Mouse (Mus musculus) c-Kit-positive CD71-positive TER-119-positive erythroid progenitor cells, embryonic 14.5 days (primary cell): ENCODE measurements around the gene Bckdha.

ENCODE experiments used
- DNase-seq: peaks from one replicate; pipeline ENCODE4 v3.0.0-alpha.2; 2013; ENCODE audit warnings: low spot score

The Bckdha gene

DNA sequence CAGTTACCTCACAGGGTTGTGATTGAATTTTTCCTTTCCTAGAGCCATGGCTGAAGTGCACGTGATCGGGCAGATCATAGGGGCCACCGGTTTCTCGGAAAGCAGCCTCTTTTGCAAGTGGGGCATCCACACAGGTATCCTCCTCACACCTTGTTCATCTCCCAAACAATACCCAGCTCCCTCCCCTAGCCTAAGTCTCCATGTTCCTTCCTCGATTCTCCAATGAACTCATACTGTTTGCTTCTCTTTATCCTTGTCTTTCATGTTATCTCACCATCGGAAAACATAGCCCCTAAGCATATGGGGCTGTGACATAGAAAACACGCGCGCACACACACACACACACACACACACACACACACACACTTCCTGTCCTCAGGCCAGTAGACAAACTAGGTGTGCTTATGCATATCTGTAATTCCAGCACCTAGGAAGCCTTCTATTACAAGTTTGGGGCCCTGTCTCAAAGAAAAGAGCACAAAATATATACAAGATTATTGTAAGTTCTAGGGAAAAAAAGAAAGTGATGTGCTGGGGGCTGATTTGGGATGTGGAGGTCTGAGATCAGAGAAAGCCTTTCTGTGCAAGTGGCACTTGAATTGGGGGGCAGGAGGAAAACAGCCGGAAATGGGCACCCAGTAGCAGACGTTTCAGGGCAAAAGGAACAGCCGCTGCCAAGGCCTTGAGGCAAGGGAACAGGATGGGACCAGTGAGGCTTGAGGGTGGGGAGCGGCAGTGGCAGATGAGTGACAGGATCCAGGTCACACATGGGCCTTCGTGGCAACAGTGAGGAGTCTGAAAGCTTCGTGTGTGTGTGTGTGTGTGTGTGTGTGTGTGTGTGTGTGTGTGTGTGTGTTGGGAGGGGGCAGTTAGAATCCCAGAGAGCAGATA, 22.8 kb upstream of the Bckdha start:
- DNase-seq = no peak

GRCm38 (mm10) chr7:25680514-25681258, 21.9 kb upstream of the Bckdha start, which contains the start of gene B9d2:
Gene B9d2 (plus strand): TSS chr7:25680780.
- peak; percentile 97 for DNase-seq

- no peak for DNase-seq
Observed at GRCm38 (mm10) chr7:25679971-25680370, 21.2 kb upstream of the Bckdha start.

DNA sequence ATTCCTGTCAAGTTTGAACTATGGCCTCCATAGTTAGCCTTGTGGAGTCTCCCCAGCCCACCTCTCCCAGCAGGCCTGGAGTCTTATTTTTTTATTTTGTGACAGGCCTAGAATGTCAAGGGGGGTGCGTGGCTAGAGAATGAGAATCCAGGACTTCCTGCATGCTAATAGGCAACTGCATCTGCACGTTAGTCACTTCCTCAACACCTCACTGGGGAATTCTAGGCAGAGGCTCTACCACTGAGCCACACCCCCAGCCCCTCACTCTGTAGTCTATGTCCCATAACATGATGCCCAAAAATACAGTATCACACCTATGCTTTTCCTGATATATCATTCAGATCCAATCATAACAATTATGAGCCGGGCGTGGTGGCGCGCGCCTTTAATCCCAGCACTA, 18.2 kb upstream of the Bckdha start:
- DNase-seq = no peak

GRCm38 (mm10) chr7:25676085-25676781, 17.5 kb upstream of the Bckdha start:
- no peak for DNase-seq

GRCm38 (mm10) chr7:25675405-25675804, 16.6 kb upstream of the Bckdha start:
- no peak for DNase-seq

GRCm38 (mm10) chr7:25674719-25675300, 16.0 kb upstream of the Bckdha start, which contains the start of gene Tmem91:
Gene Tmem91 (minus strand): TSS chr7:25675166.
- no peak for DNase-seq

GRCm38 (mm10) chr7:25674297-25674696, 15.5 kb upstream of the Bckdha start:
- DNase-seq = no peak

- DNase-seq = no peak
Observed at GRCm38 (mm10) chr7:25672442-25672841, 13.7 kb upstream of the Bckdha start.

DNA sequence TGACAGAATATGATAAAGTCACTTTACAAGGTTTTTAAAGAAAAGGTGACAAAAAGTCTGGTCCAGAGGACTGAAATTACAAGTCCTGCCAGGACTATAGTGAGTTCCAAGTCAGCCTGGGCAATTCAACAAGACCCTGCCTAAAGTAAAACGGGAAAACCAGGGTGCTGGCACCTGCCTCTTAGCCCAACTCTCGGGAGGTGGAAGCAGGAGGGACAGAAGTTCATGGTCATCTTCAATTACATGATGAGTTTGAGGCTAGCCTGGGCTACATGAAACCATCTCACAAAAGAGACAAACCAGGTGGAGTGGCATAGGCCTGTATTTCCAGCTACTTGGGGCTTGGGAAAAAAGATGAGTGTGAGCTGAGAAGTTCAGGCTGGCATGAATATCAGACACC, 12.9 kb upstream of the Bckdha start:
- no peak for DNase-seq

- no peak for DNase-seq
Observed at GRCm38 (mm10) chr7:25670096-25670495, 11.3 kb upstream of the Bckdha start.

GRCm38 (mm10) chr7:25669631-25670030, 10.8 kb upstream of the Bckdha start:
- no peak for DNase-seq

GRCm38 (mm10) chr7:25669158-25669557, 10.4 kb upstream of the Bckdha start:
- no peak for DNase-seq

DNA sequence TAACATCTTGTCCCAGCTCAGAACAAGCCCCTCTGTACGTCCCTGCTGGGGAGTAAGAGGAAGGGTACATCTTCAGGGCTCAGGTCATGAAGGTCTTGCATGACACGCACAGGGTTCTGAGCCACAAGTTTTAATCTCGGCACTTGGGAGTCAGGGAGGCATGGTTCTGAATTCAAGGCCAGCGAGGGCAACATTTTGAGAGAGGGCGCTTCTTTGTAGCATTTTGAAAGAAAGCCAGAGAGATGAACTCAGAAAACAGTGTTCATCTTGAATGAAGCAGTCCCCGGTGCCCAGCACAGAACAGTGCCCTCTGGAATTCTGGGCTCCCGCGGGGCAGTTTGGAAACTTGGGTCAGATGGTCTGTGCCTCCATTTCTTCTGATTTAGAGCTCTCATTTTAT, 7.6 kb upstream of the Bckdha start:
- DNase-seq = no peak

GRCm38 (mm10) chr7:25657785-25658184, 996 bp downstream of the Bckdha start:
- no peak for DNase-seq

GRCm38 (mm10) chr7:25655601-25656428, 3.0 kb downstream of the Bckdha start:
- no peak for DNase-seq

GRCm38 (mm10) chr7:25652244-25652759, 6.5 kb downstream of the Bckdha start:
- DNase-seq = no peak

DNA sequence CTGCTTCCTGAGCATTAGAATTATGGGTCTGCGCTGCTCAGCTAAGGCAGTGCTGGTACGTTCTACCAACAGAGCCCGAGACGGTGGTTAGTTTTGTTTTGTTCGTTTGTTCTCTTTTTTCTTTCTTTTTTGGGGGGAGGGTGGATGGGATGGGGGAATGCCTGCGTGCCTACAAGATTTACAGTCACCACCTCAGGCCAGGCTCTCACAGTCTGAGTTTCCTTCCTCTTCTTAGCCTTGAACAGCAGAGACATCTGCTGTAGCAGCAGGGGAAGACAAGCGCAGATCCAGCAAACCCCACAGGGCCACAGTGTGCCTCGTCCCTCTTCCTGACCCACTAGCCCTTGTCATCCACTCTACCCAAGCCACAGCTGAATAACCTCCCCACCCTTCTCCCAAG, 7.5 kb downstream of the Bckdha start:
- no peak for DNase-seq

DNA sequence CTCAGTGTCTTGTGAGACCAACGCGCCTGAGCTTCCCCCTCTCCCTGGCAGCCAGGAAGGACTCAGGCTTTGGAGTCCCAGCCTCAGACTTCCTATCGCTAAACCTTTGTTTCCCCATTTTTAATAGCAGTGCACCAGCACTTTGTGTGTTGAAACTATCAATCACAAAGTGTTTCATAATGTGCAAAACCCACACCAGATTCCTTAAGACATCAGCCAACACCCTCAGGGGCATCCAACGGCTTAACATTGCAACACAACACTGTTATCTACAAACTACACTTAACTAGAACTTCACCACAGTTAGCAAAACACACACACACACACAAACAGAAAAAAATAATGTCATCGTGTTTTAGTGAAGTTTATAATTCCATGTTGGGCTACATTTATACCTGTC, 8.9 kb downstream of the Bckdha start:
- no peak for DNase-seq

DNA sequence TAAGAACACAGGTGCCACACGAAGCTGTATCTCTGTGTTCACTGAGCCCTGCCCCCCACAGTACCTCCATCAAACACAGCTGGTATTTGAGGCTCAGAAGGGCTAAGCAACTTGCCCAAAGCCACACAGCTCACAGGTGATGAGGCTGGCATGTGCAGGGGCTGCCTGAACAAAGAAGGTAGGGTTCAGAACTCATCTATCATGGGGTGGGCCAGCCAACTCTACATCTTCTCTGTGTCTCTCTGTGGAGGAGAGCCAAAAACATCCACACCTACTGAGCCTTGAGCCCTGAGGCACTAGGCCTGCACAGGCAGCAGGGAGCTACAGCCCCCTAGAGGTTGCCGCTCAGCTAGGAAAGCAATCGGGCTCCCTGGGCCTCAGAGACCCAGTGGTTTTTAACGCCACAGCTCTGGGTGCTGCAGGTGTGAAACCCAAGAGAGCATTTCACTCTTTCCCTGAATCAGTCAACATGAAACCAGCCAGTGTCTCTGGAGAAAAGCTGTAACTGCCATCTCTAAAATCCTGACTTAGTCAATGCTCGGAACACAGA, 11.1 kb downstream of the Bckdha start:
- DNase-seq = no peak

- no peak for DNase-seq
Observed at GRCm38 (mm10) chr7:25645074-25645473, 13.7 kb downstream of the Bckdha start.
